Mouse (Mus musculus): ENCODE measurements at regions not wholly inside any gene's neighbourhood (a gene's known extent, or its start where the extent isn't known, plus 50 kb on each side); places are given as distances from the start of the nearest gene placed in this dataset.

DNA sequence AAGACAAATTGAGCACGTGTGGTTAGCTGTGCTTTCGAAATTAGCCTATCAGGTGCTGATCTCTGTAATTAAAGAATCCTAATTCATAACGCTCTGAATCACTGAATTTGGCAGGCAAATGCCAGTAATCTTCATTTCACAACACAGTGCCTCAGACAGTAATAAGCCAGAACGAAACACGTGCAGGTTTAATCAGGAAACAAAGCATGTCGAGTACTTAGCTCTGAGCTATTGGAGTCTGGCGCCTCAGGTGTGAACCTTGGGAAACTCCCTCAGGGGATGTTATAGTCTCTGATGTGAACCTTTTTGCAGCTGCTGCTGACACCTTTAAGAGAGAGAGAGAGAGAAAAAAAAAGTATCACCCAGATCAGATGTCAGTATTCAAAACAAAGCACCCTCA lies 232.6 kb downstream of the Cog6 start:
- TF ChIP-seq CTCF (IDR thresholded peaks at IDR 0.05; ENCODE audit: low read depth, low read length) = no peak
- no peak for TF ChIP-seq GATA1 (IDR thresholded peaks at IDR 0.05; ENCODE audit: borderline replicate concordance, low read length)
- no peak for TF ChIP-seq POLR2AphosphoS5 (IDR thresholded peaks at IDR 0.05; ENCODE audit: insufficient replicate concordance, low read depth, low read length)
